Mouse (Mus musculus): ENCODE results near the gene Gna15.

GRCm38 (mm10) chr10:81496969-81497368 is 27.1 kb downstream of the Gna15 start:
- TF ChIP-seq EP300 (IDR thresholded peaks at IDR 0.05; ENCODE audit: low read depth) (no peak), CTCF (IDR thresholded peaks at IDR 0.05; ENCODE audit: low read depth) (no peak)

All from liver, postnatal 0 days (tissue).